Mouse (Mus musculus) cerebellum, adult 18-20 months (tissue): ENCODE results near the gene Tnik.
A peak's percentile ranks its signal among the peaks of the same experiment; 100 is the strongest.

ENCODE experiments used
- DNase-seq, 2 experiments: peaks; one replicate each; pipeline ENCODE4 v3.0.0; 2021

The Tnik gene

DNA sequence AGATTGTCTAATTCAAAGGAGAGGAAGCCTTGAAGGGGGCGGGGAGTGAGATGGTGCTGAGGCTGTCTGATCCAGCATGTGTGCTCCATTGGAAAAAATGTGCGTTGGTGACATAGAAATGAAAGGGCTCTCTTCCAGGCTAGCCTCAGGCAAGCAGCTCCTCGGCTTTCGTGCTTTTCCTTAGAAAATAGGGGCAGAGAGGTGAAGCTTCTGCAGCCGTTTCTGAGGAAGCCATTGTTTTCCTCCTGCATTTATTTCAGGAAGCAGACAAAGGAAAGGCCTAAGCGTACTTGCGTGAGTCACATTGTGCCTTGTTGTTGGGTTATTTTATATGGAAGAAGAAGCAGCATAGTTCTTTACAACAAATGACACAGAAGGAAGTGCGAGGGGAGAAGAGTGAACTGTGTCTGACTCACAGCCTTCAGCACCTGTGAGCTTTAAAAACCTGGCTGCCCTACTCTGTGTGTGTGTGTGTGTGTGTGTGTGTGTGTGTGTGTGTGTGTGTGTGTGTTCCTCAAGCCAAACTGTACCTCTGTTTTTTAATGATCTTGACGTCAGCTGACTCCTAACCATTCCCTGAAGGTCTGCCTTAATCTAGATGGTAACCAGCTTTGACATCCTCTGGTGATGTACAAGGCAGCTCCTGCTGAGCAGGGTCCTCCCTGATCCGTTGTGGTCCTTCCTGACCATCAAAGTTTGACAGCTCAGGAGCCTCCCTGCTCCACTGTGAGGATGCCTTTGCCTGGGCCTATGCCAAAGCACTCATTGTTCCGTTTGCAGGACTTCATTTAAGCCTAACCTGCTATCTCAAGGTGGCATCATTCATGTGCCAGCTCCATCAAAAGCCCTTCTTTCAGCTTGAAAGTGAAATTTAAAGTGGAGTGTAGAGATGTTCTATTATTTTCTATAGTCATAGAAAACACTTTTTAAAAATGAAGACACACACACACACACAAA is 228.3 kb downstream of the Tnik start:
- DNase-seq: peak; percentile 45 to 48

DNA sequence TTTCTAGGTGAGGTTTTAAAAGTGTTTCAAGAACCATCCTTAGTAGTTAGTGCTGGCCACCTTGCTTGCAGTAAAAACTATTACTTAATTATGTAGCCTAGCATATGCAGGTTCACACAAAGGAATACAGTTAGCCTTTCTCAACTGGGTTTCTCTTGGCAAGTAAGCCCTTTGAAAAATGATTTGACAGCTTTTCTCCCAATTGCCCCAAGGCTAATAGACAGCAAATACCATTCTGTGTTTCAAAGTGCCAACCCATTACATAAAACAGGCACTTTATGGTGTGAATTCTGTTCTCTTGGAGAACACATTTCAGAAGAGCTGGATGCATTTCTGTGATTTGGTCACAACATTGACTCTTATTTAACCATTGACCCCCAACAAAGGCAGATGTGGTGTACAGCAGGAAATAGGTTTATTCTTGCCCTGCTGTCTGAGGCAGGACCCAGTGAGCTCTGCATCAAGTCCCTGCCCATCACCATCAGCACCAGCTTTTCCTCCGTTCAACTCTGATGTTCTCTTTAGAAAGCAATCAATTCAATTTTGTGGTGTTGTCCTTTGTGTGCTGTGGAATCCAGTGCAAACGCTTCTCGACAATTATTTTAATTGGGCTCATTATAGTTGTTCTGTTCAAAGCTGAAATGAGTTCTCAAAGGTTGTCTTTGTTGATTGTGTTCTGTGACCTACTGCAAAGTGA is 233.9 kb downstream of the Tnik start:
- DNase-seq: no peak

DNA sequence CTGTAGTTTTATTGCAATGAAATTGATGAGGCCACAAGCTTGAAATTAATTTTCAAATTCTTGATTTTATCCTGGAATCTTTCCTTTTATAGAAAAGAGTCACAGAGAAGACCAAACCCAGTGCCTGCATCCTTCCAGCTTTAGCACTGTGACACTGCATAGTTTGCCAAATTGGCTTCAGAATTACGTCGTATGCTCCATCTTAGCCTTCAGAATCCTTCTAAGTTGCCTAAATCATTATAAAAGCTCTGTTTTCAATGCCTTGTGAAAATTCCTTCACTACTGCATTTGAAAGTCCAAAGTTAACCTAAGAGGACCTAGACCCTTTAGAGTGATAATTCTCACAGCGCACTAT is 234.5 kb downstream of the Tnik start:
- no peak for DNase-seq

DNA sequence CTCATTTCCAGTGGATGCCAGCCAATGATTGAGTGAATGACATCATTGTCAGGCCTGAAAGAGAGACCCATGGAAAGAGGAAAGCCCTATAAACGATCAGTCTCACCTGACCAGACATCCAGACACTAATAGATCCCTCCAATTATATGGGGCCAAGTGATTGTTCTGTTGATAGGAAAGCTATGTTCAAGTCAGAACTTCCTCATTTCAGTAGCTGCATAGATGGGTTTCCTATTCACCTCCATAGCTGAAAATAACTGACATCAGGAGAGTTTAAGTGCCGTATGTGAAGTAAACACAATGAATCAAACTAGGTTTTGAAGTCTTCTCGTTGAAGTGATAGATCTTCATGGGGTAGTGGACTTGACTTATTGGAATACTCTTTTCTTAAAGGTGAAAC is 239.7 kb downstream of the Tnik start:
- no peak for DNase-seq

GRCm38 (mm10) chr3:28509337-28509935 is 246.4 kb downstream of the Tnik start:
- no peak for DNase-seq

DNA sequence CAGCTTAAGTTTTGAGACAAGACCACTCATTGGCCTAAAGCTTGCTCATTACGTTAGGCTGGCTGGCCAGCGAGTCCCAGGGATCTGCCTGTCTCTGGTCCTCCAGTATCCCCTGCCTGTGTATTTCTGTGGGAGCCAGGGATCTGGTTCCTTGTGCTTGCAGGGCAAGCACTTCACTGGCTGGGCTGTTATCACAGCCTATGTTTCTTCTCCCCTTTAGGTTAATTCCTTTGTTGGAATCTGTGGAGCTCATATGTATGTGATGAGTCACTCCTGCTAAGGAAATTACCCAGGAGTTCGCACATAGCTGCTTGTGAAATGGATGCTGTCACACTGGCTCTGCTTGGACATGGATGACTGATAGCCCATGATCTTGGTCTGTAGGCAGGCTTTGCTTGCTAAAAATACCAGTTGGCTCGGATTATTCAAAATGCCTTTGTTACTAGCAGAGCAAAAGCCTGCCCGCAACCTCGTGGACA is 260.0 kb downstream of the Tnik start:
- DNase-seq: no peak

- DNase-seq: no peak
Observed at GRCm38 (mm10) chr3:28523541-28524165, 260.6 kb downstream of the Tnik start.

DNA sequence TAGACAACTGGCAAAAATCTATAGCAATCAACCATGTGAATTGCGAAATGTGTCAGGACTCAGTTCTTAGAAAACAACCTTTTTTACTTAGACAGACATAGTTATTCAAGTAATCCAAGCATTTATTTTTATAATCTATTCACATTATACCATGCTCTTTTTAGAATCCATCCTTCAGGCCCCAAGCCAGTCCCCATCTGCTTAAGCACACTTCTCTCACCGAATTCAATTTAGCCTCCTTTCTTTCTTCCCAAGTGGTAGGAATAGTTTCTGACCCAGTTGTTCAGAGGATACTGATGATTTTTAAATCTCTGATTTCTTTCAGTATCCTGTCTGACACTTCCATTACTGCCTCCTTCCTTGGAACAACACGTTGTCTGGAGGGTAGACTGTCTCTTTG is 261.5 kb downstream of the Tnik start:
- DNase-seq: no peak

- no peak for DNase-seq
Observed at GRCm38 (mm10) chr3:28526671-28527070, 263.7 kb downstream of the Tnik start.

DNA sequence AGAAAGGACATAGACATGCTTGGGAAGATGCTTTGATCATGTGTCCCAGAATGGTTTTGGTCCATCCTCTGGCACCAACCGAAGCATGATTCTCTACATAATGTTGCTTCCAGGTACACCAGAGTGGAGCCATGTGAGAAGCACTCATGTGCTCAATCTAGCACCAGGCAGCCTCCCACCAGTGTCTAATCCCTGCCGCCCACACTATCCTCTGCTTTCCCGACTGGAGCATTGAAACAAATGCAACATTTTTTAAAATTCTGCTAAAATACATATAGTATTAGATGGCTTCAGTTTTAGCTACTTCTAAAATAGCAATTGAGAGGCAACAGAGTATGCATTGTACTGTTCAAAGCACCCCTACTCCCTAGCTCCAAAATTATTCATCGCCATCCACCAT is 264.2 kb downstream of the Tnik start:
- no peak for DNase-seq

- no peak for DNase-seq
Observed at GRCm38 (mm10) chr3:28529548-28529947, 266.5 kb downstream of the Tnik start.

GRCm38 (mm10) chr3:28531294-28531956 is 268.4 kb downstream of the Tnik start:
- no peak for DNase-seq

DNA sequence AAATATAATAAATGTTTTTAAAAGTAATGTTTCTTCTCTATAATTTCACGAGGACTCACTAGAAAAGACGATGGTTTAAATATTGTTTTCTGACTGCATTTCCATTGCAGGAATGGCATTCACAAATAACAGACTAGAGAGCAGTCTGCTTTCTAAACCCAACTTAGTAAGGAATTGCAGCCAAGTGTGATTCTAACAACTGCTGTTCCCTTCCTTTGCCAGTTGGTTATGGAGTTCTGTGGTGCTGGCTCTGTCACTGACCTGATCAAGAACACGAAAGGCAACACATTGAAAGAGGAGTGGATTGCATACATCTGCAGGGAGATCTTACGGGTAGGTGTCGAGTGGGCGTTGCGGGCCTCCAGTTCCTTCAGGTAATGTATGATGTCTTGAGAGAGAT is 269.7 kb downstream of the Tnik start:
- DNase-seq: no peak

DNA sequence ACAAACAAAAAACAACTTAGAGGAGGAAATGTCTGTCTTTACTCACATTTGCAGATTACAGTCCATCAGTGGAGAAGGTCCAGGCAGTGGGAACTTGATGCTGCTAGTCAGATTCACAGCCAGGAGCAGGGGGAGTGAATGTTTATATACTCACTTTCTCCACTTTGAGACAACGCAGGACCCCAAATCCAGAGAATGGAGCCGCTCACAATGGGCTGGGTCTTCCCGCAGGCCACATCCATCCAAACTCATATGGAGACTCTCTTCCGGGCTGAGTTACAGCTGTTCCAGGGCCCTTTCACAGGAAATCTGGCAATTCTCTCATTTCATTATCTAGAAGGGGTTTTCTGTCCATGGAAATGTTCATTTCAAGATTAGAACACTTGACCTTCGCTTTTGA is 277.1 kb downstream of the Tnik start:
- no peak for DNase-seq

GRCm38 (mm10) chr3:28542941-28543340 is 279.9 kb downstream of the Tnik start:
- DNase-seq: no peak

GRCm38 (mm10) chr3:28543380-28543984 is 280.5 kb downstream of the Tnik start:
- peak in 1 of 2 experiments; percentile 37 for DNase-seq

- DNase-seq: no peak
Observed at GRCm38 (mm10) chr3:28544345-28544869, 281.4 kb downstream of the Tnik start.

DNA sequence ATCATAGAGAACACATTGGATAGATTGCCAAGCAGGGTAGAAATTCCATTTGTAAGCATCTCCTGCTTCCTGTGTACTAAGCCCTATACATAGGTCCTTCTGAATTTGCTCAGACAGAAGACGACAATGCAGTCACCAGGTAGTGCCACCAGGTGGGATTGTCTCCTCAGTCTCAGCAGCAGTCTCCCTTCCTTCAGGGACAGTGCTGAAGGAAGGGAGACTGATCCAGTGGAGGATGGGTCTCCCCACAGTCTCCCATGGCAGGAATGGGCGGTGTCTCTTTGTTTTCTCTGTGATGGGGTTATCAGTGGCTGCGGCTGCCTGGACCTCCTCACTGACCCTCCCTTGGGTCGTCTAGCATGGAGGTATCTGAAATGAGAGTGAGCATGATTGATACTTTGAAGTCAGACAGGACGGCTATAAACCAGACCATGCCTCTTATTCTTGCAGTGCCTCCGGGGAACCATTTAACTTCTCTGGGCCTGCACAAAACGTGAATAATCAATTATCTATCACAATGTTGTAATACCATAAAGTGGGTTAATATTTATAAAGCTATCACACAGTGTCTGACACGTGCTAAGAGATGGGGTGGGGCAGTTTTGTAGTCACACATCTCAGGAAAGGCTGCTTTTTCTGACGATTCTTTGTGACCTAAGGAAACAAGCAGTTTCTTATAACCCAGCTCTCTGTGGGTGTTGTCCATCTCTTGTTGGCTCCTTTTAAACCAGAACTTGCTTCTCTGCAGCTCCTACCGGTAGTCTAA is 285.1 kb downstream of the Tnik start:
- no peak for DNase-seq

DNA sequence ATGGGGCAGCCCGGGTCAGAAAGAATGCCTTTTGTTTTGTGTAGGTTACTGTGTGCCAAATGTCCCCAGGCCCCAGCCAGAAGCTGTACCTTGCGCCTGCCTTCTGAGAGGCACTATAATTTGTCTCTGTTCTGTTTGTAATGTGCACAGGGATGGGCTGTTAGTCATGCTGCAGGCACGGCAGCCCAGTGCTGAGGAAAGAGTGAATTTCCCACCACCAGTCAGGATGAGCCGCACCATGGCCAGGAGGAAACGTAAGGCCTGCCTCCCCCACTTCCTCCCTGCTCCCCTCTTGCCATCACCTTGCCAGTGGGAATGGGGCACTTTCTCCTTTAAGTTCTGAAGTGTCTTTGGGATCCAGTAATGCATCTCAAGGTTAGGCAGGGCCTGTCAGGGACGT is 286.4 kb downstream of the Tnik start:
- DNase-seq: no peak

- peak; percentile 76 to 82 for DNase-seq
Observed at GRCm38 (mm10) chr3:28550497-28551093, 287.6 kb downstream of the Tnik start.

DNA sequence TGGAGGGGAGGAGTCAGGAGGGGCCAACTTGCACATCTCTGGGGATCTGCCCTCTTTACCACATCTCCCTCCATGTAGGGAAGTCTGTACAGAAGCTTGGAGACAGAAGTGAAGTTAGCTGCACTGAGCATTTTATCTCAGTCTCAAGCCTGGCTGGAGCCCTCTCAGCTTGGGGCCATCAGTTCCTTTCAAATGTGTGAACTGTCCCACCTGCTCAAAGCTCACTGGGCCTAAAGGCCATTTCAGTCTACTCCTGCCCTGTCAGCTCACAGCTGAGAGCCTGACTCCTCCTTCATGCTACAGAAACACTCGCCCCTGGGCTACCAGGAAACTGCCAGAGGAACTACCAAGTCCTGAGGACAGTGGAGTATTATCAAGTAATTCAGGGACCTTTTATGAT is 288.7 kb downstream of the Tnik start:
- DNase-seq: no peak
